Mouse (Mus musculus) left cerebral cortex, postnatal 14 days (tissue): ENCODE measurements at regions not wholly inside any gene's neighbourhood (a gene's known extent, or its start where the extent isn't known, plus 50 kb on each side); places are given as distances from the start of the nearest gene placed in this dataset.

Source experiments
- DNase-seq, 2 experiments: peaks; one replicate each; pipeline ENCODE4 v3.0.0; 2021 to 2022; ENCODE audit warnings: low spot score in 2 of 2, mixed read lengths in 1 of 2
- intact Hi-C: fragments of 180-260 bp; cut with DNase I; formaldehyde crosslinking; loops from one replicate; pipeline ENCODE4 v1.15.1; 2025

GRCm38 (mm10) chr4:70160525-70161224, 249.6 kb downstream of the Cdk5rap2 start:
- intact Hi-C loops = no loop called here
- no peak for DNase-seq

GRCm38 (mm10) chr4:70160062-70160461, 250.2 kb downstream of the Cdk5rap2 start:
- DNase-seq = no peak
- intact Hi-C loops = no loop called here

DNA sequence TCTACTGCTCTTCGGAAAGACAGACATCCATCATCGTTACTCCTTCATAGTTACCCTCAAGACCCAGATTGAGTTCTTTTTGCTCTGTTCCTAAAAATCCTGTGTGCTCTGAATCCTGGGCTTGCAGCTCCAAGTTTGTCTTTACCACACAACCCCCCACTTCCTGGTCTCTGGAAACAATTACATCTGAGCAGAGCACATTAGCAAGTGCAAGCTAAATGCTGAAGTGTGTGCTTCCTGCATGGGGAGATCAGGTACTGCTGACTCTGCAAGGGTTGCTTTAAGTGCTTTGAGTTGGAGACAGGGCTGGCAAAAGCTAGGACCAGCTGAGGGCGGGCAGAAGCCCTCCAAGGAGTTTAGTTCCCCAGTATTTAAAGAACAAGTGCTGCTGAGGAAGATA, 257.1 kb downstream of the Cdk5rap2 start:
- DNase-seq = no peak
- intact Hi-C loops = no loop called here

DNA sequence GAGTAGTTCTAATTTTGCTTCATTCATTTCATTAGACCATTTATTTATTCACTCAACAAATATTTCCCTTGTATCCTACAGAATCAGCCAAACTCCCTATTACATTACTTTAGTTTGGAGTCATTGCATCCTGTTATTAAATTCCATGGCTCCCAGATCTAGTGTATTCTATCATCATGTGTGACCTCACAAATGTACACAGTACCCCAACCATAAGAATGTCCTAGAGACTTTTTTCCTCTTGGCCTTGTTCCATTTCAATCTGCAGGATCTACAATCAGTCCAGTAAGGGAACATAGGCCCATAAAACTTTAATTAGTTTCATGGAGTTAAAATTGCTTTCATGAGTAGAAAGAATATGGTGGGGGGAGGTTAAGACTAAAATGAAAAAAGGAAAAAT, 301.2 kb downstream of the Cdk5rap2 start:
- no peak for DNase-seq
- intact Hi-C loops = no loop called here

- intact Hi-C loops = no loop called here
- no peak for DNase-seq
These were observed 304.5 kb downstream of the Cdk5rap2 start for GRCm38 (mm10) chr4:70105776-70106175.

DNA sequence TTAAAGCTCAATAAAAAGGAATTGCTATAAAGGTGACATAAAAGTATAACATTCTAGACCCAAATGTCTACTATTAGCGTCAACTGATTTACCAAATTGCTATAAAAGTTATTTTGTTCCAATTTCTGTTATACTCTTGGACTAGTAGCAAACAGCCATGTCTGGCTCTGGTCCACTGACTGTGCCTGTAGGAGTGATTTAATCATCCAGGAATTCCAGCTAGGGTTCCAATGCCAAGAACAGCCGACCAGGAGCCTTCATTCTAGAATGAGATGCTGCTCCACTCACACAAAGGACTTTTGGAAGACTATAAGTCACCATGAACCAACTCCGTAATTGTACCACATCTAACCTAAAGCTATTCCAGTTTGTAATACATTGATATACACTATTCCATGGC, 312.9 kb downstream of the Cdk5rap2 start:
- intact Hi-C loops = no loop called here
- no peak for DNase-seq

DNA sequence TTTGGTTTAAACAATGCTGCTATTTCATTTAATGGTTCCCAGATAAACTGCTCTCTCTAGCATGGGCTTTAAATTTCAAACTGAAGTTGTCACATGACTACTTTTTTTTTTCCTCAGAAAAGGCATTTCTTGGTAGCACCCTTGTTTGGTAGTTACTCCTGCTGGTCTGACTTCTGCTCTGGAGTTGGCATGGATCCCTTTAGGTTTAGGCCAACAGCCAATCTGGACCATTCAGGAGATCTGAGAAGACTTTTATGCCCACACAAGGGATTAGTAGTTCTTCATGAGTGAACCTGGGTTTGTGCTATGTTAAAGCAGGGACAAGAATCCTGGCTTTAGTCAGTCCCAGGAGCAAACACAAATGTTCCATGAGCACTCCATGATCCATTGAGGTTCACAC, 332.0 kb downstream of the Cdk5rap2 start:
- no peak for DNase-seq
- intact Hi-C loops = no loop called here

DNA sequence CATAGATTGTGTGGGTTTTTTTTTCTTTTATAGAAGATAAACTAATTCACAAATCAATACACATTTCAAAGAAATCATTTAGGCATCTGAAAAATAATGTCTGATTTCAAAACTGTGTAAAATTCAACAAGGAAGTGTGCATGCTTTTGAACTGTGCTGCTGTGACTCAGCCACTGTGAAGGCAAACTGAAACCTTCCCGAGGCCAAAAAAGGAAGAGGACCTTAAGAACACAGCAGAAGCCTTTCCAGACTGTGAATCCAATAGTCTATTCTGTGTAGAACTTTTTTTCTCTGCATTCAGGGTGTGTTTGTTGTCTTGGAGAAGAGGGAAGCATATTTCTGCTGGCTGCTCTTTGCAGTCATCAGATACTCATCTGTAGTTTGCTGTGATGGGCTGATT, 347.7 kb downstream of the Cdk5rap2 start:
- no peak for DNase-seq
- intact Hi-C loops = no loop called here

- intact Hi-C loops = no loop called here
- DNase-seq = peak; percentile 60 to 74
These were observed 351.3 kb downstream of the Cdk5rap2 start for GRCm38 (mm10) chr4:70058831-70059544.

DNA sequence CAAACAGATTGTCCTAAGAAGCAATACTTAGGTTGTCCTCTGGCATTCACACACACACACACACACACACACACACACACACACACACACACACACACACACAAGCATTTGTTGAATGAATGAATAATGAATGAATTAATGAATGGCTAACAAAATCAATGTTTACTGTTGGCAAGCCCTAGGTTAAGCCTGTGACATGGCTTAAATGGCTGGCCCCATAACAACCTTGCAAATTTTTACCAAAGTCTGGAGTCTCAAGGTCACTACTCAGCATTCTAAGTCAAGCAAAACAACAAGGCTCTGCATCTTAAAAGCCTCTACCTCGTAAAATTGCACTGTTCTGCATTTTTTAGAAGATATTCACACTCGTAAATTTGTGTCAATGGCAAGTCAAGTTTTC, 357.1 kb downstream of the Cdk5rap2 start:
- intact Hi-C loops = no loop called here
- DNase-seq = no peak

DNA sequence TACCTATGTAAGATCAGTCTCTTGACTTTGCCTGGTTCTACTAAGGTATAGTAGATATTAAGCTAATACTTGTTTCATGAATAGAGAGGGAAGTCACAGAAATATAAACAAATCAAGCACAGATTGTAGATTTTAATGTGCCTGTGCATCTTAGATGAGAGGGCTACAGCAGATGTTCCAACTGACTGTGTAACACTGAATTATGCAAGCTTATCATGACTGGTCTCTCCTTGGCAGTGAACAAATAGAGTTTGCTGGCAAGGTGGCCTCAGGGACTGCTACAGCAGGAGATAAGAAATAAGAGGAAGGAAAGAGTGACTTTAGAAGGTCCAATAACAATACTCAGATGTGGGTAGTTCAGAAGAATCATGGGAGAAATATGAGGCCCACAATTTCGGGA, 372.0 kb downstream of the Cdk5rap2 start:
- intact Hi-C loops = loop anchor here (5.0 kb wide), 1 partner anchor 149 kb away; no protein-coding TSS in a partner anchor
- DNase-seq = peak in 1 of 2 experiments; percentile 46

DNA sequence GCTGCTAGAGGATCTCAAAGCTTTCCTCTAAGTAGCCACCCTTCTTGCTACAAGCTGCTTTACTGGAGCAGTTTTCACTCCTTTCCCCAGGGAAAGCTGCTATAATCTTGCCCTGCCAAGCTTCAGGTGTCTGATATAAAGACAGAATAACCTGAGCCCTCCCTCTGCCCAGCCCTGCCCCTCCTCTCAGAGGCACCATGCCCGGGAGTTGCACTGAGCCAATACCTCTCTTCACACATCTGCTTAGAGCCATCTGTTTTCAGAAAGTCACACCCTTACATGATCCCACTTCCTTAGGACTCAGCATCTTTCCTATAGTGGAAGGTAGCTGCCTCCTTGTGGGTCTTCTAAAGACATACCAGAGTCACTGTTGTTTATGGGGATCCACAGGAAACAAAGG, 374.3 kb downstream of the Cdk5rap2 start:
- intact Hi-C loops = loop anchor here (5.0 kb wide), 1 partner anchor 151 kb away; no protein-coding TSS in a partner anchor
- peak in 1 of 2 experiments; percentile 39 for DNase-seq

GRCm38 (mm10) chr4:70032497-70032896, 377.7 kb downstream of the Cdk5rap2 start:
- peak in 1 of 2 experiments; percentile 17 for DNase-seq
- intact Hi-C loops = no loop called here

GRCm38 (mm10) chr4:70026848-70027247, 383.4 kb downstream of the Cdk5rap2 start:
- intact Hi-C loops = no loop called here
- no peak for DNase-seq

DNA sequence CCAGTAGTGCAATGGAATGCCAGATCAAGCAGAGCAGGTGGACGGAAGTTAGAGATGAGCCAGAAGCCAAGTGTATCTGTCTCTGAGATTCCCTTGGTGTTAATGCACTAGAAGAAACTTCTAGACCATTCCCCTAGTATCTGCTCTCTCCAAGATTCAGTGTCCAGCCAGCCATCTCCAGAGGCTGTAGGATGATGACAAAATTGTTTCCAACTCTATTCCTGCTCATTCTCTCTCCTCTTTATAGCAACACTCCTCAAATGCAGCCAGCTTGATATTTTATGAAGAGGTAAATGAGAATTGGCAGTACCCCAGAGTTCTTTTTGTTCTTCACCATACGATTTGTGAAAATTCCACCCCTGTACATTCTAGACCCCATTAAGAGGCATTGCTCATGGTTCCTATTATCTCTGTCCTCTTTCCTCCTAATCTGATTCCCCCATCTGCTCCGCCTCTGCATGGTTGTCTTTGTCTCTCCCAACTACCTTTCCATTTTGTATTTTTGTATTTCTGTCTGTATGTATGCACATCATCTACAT, 385.3 kb downstream of the Cdk5rap2 start:
- DNase-seq = peak in 1 of 2 experiments; percentile 43
- intact Hi-C loops = no loop called here

DNA sequence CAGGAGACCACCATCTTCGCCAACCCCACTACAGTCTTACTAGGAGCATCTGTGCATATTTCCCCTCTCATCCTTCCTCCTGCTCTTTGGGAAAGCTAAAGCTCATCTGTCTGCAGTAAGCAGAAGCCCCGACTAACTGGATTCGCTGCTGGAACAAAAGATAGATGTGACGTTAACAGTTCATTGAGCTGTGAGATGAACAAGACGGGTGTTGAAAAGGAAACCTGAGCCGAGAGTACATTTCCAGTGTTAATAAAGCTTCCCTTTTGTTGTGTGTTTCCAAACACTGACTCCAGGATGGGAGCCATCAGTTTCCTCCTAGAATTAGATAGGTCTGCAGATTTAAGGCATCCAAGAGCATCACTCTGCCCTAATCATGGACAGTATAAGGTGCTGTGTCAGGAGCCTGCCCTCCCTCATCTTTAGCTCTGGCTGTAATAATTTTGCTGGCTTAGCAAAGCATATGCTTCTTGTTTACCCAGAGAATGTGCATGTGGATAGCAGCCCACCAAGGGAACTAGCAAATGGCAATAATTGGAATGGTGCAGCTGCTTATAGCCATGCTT, 389.3 kb downstream of the Cdk5rap2 start:
- no peak for DNase-seq
- intact Hi-C loops = no loop called here

DNA sequence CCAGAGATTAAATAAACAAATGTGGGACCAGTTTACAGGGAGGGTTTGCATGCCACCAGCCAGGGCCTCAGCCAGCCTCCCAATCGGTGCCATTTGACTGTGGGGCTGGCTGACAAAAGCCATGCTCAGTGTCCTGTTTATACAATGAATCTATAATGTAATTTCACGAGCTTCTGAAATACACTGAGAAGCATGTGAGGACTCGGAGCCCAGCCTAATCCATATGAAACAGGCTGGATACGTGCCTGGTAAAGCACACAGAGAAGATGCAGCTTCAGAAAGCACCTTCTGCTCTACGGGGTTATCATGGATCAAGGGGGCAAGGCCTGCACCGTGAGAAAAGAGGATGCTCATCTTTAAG, 398.0 kb downstream of the Cdk5rap2 start:
- intact Hi-C loops = no loop called here
- peak in 1 of 2 experiments; percentile 12 for DNase-seq

GRCm38 (mm10) chr4:70011491-70012219, 398.6 kb downstream of the Cdk5rap2 start:
- DNase-seq = no peak
- intact Hi-C loops = no loop called here

DNA sequence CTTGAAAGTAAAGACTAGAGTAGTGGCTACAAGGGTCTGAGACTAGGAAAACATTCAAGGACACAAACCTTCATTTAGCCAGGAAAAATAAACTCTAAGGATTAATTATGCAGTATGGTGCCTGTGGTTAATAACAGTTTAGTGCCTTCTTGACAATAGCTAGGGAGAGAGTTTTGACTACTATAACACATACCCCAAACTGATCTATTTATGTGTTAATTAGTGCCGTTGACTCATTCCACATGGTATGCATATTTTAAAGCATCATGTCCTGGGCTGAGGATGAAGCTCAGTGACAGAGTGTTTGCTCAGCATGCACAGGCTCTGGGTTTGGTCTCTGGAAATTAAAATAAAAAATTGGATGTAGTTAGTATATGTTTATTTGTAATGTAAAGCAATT, 399.8 kb downstream of the Cdk5rap2 start:
- intact Hi-C loops = no loop called here
- DNase-seq = no peak

DNA sequence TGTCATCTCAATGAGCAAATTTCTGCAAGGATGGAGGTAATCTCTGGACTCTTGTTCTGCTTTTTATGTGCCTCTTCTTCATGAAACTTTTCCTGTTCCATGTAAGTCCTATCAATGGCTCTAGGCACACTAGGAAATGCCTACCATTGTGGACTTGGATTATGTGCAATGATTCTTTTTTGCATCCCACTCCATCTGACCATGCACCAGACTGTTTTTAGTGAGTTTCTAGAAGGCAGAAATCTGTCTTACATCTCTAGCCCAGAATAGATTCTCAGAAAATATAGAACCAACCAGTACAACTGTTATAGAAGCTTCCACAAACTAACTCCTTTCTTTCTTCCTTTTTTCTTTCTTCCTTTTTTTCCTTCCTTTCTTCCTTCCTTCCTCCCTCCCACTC, 405.3 kb downstream of the Cdk5rap2 start:
- intact Hi-C loops = no loop called here
- no peak for DNase-seq
